Mouse (Mus musculus) ES-Bruce4 (cell line): ENCODE measurements around the gene Cisd3. TPM values are rescaled to one million over a fixed set of nuclear protein-coding genes. Genes with fewer than 3 reads are reported as not detected.

Experiments
- H3K27ac ChIP-seq: 2 replicates; pipeline ENCODE4 v1.5.1; 2012; ENCODE audit warnings: low read length, inconsistent platforms; ENCODE audit not compliant: insufficient read depth
- H3K27me3 ChIP-seq: 2 replicates; pipeline ENCODE4 v1.6.1; 2012; ENCODE audit warnings: mild to moderate bottlenecking, low read length, inconsistent platforms; ENCODE audit not compliant: control insufficient read depth, poor library complexity, insufficient read depth, severe bottlenecking
- H3K36me3 ChIP-seq: 2 replicates; pipeline ENCODE4 v1.6.1; 2012; ENCODE audit warnings: inconsistent platforms, mild to moderate bottlenecking, low read length, moderate library complexity; ENCODE audit not compliant: control insufficient read depth, poor library complexity, insufficient read depth, severe bottlenecking
- H3K4me1 ChIP-seq: one replicate; pipeline ENCODE4 v1.8.1; 2011; ENCODE audit warnings: low read length; ENCODE audit not compliant: control insufficient read depth, insufficient read depth
- H3K4me3 ChIP-seq: 2 replicates; pipeline ENCODE4 v1.5.1; 2011; ENCODE audit warnings: low read depth, mild to moderate bottlenecking, low read length
- H3K9ac ChIP-seq: 2 replicates; pipeline ENCODE4 v1.6.1; 2012; ENCODE audit warnings: low read depth, mild to moderate bottlenecking, inconsistent platforms; ENCODE audit not compliant: poor library complexity, severe bottlenecking
- H3K9me3 ChIP-seq: replicated peaks from 2 replicates; pipeline ENCODE4 v1.6.1; 2012; ENCODE audit warnings: mild to moderate bottlenecking, low read length, inconsistent platforms; ENCODE audit not compliant: control insufficient read depth, poor library complexity, insufficient read depth, severe bottlenecking
- CTCF ChIP-seq: IDR thresholded peaks from one replicate; pipeline ENCODE4 v1.8.1; 2011; ENCODE audit warnings: low read depth, low read length
- EP300 ChIP-seq: IDR thresholded peaks from 2 replicates; pipeline ENCODE4 v1.6.1; 2011; ENCODE audit warnings: low read depth, low read length; ENCODE audit not compliant: insufficient read depth
- POLR2A ChIP-seq: IDR thresholded peaks from one replicate; pipeline ENCODE4 v1.8.1; 2011; ENCODE audit warnings: low read length; ENCODE audit not compliant: insufficient read depth
- polyA plus RNA-seq: library from polyadenylated mRNA; stranded (reverse); fragments of >200 nt; gene quantifications from 2 replicates; pipeline ENCODE4 v1.2.4, GENCODE M21; 2011; ENCODE audit warnings: low read depth; ENCODE audit not compliant: missing spikeins, insufficient read depth, insufficient read length

The Cisd3 gene
- polyA plus RNA-seq, 1 experiment: 62.3 TPM

DNA sequence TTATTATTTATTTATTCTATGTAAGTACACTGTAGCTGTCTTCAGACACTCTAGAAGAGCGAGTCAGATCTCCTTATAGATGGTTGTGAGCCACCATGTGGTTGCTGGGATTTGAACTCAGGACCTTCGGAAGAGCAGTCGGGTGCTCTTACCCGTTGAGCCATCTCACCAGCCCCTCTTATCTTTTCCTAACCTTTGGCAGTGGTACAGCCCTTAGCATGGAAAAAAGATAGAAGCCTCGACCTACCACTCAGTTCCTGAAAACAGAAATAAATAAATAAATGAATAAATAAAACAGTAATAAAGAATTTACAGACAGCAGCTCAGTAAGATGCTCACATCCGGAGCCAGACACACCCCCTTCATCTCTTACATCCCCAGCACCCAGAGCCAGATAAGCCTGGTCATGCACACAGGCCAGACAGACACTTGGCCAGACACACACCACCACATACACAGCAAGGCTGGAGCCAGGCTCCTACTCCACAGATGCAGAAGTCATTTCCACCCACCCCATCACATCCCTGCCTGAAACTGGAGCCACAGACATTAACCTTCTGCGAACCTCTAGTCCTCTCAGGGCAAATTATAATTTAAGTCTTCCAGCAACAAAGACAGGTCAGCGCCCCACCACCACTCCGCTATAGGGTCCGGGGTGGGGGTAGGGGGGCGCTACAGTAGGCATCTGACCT is 11.7 kb downstream of the Cisd3 start:
- peak overlapping the region; percentile 49; the same call in 1 of the 2 replicates for H3K27ac ChIP-seq
- peak overlapping the region; percentile 90 for H3K4me3 ChIP-seq
- TF ChIP-seq POLR2A (no peak), EP300 (no peak), CTCF (no peak)
- no peaks in the 10 kb centered on the region for H3K27me3 ChIP-seq
- no peaks in the 10 kb centered on the region for H3K9me3 ChIP-seq
- H3K9ac ChIP-seq: peak overlapping the region; percentile 97
- H3K36me3 ChIP-seq: peaks cover 12% of the 10 kb centered on the region; the same call in 1 of the 2 replicates
- H3K4me1 ChIP-seq: peaks cover 6% of the 10 kb centered on the region

- peak overlapping the region; percentile 97 for H3K9ac ChIP-seq
- H3K27ac ChIP-seq: peak overlapping the region; percentile 49
- H3K4me1 ChIP-seq: peaks cover 6% of the 10 kb centered on the region
- no peaks in the 10 kb centered on the region for H3K27me3 ChIP-seq
- 0 out of 2 replicates have a peak, but pooled peaks cover 7% of the 10 kb centered on the region for H3K36me3 ChIP-seq
- no peaks in the 10 kb centered on the region for H3K9me3 ChIP-seq
- TF ChIP-seq POLR2A (no peak), EP300 (no peak), CTCF (no peak)
- peak overlapping the region; percentile 90 for H3K4me3 ChIP-seq
These were observed 12.4 kb downstream of the Cisd3 start for GRCm38 (mm10) chr11:97697891-97698529.

GRCm38 (mm10) chr11:97698741-97699611 is 13.3 kb downstream of the Cisd3 start:
- Histone ChIP-seq H3K4me3 (peak overlapping the region; percentile 90), H3K4me1 (peaks cover 6% of the 10 kb centered on the region), H3K9me3 (no peaks in the 10 kb centered on the region), H3K36me3 (no peaks in the 10 kb centered on the region), H3K9ac (peak overlapping the region; percentile 97), H3K27ac (peak overlapping the region; percentile 52), H3K27me3 (no peaks in the 10 kb centered on the region)
- TF ChIP-seq CTCF (peak; percentile 48), EP300 (no peak)

DNA sequence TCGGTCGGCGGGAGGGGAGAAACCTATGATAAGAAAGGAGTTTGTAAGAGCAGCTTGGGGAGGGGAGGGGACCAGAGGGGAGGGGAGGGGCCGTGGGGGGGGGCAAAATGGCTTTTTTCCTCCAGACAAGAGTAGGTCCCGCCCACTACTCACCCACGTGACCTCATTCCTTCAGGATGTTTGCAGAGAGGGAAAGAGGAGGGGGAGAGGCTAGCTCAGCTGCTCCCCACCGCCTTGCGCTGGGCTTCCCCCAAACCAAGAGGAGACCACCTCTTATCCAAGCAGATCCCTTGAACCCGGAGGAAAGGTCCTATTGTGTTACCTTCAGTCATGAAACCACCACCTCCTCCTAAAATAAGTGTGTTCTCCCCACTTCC is 14.0 kb downstream of the Cisd3 start:
- no peaks in the 10 kb centered on the region for H3K27me3 ChIP-seq
- H3K27ac ChIP-seq: peak overlapping the region; percentile 89
- H3K4me3 ChIP-seq: peak overlapping the region; percentile 90
- H3K9me3 ChIP-seq: no peaks in the 10 kb centered on the region
- H3K36me3 ChIP-seq: no peaks in the 10 kb centered on the region
- TF ChIP-seq CTCF (no peak), EP300 (peak; percentile 42; the same call in 1 of the 2 replicates), POLR2A (peak; percentile 97)
- H3K9ac ChIP-seq: peak overlapping the region; percentile 97
- peaks cover 6% of the 10 kb centered on the region for H3K4me1 ChIP-seq

DNA sequence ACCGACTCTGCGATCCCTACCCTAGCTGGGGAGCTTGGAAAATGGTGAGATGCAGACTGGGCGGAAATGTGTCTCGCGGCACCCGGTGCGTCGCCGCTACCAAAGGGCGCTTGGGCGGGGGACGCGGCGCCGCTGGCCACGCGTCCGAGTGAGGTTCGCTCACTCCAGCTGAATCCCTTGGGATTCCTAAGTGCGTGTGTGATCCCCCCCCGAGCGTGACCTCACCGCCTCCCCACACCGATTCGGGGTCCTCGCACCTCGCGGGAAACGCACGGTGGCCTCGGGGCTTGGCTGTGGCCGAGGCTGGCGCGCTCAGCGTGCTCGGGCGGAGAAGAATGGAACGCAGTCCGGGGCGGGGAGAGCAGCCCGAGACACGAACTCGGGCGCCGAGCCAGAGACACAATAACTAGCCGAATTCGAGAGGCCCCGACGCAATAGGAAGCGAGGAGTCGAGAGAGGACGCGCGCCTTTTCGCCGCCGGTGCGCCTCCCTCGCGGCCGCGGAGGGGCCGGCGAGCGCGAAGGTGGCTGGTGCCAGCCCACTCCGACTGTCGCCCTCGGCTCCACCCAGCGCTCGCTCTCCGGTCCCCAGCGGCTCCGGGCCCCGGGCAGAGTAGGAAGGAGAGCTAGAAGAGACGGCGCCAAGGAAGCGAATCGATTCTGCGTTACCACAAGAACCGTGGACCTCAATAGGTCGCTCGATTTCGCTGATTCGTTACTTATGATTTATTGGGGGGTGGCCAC is 14.5 kb downstream of the Cisd3 start, which contains the start of gene Pcgf2:
Gene Pcgf2, minus strand, starts transcription at position 495 of the 743 bp plus-strand sequence.
- H3K9me3 ChIP-seq: no peaks in the 10 kb centered on the region
- H3K27me3 ChIP-seq: no peaks in the 10 kb centered on the region
- H3K9ac ChIP-seq: peak within 1 kb of the TSS; percentile 97
- H3K4me1 ChIP-seq: peaks cover 3% of the 10 kb centered on the region
- H3K4me3 ChIP-seq: peak within 1 kb of the TSS; percentile 90
- no peak for TF ChIP-seq POLR2A
- TF ChIP-seq CTCF: no peak
- no peak for TF ChIP-seq EP300
- peak within 1 kb of the TSS; percentile 89 for H3K27ac ChIP-seq
- H3K36me3 ChIP-seq: no peaks in the 10 kb centered on the region; the same call in 1 of the 2 replicates
